Mouse (Mus musculus) neural tube, embryonic 11.5 days (tissue): Measurements from ENCODE around the gene Dusp28. TPM values are rescaled to one million over a fixed set of nuclear protein-coding genes. Genes with fewer than 3 reads are reported as not detected.

Experiments used
- ATAC-seq: fragments of 200-750 bp; cut with Nextera tagmentation; 2 replicates; pipeline ENCODE4 v1.8.0; 2017; ENCODE audit warnings: moderate number of reproducible peaks, mild to moderate bottlenecking, moderate TSS enrichment, moderate library complexity; ENCODE audit not compliant: insufficient read depth, low FRiP score, low TSS enrichment
- DNase-seq: peaks from one replicate; pipeline ENCODE4 v3.0.0-alpha.2; 2015; ENCODE audit warnings: low spot score
- H3K27ac ChIP-seq: fragments of 300-500 bp; sonication (generic); 2 replicates; pipeline ENCODE4 v1.5.1; 2014; ENCODE audit warnings: low read depth, mild to moderate bottlenecking, low read length
- H3K27me3 ChIP-seq: fragments of 300-500 bp; sonication (generic); 2 replicates; pipeline ENCODE4 v1.6.1; 2014; ENCODE audit warnings: mild to moderate bottlenecking, low read length, mixed read lengths; ENCODE audit not compliant: control insufficient read depth, insufficient read depth
- H3K36me3 ChIP-seq: fragments of 300-500 bp; sonication (generic); 2 replicates; pipeline ENCODE4 v1.6.1; 2014; ENCODE audit warnings: mild to moderate bottlenecking, low read length, moderate library complexity, mixed read lengths; ENCODE audit not compliant: control insufficient read depth, insufficient read depth
- H3K4me1 ChIP-seq: fragments of 300-500 bp; sonication (generic); 2 replicates; pipeline ENCODE4 v1.6.1; 2014; ENCODE audit warnings: low read length, mixed read lengths; ENCODE audit not compliant: control insufficient read depth, insufficient read depth
- H3K4me2 ChIP-seq: fragments of 300-500 bp; sonication (generic); 2 replicates; pipeline ENCODE4 v1.6.1; 2014; ENCODE audit warnings: low read depth, mild to moderate bottlenecking, moderate library complexity
- H3K4me3 ChIP-seq: fragments of 300-500 bp; sonication (generic); 2 replicates; pipeline ENCODE4 v1.5.1; 2014; ENCODE audit warnings: low read depth, low read length
- H3K9ac ChIP-seq: fragments of 300-500 bp; sonication (generic); 2 replicates; pipeline ENCODE4 v1.6.1; 2014; ENCODE audit warnings: mild to moderate bottlenecking, low read length
- H3K9me3 ChIP-seq: fragments of 300-500 bp; sonication (generic); 2 replicates; pipeline ENCODE4 v1.6.1; 2016; ENCODE audit warnings: low read length; ENCODE audit not compliant: control insufficient read depth
- WGBS: fragments of 180-500 bp; shearing (Covaris S2); extraction: QIAGEN DNeasy Blood & Tissue Kit; methylation state at CpG from one replicate; pipeline ENCODE4 v1.1.7; 2014; 5-methylcytosine and 5-hydroxymethylcytosine counted together
- polyA plus RNA-seq: library from polyadenylated mRNA; unstranded; fragments of >200 nt; fragmentation: Nextera tagmentation; extraction: Ambion mirVana; gene quantifications from 2 replicates; pipeline ENCODE4 v1.2.1, GENCODE M21; 2014

Dusp28 gene
- polyA plus RNA-seq, 1 experiment from 2014 or later, result 8.6 TPM

DNA sequence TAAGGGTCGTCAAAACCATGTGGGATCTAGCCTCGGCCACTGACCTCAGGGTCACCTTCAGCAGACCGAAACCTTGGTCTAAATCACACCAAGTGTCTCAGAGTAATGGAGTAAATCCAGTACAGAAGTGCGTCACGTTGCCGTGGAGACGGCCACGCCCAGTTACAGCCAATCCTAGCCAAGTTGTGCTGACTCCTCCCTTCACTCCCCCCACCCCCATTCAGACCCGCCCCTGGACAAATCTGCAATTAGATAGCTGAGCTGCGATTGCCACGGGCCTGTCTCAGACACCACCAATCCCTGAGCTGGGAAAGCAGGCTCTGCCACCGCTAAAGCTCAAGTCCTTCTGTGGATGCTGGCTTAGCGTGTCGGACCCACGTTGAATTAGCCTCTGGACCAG lies 4.0 kb upstream of the Dusp28 start, which contains the start of gene Ankmy1:
Gene Ankmy1 (minus strand): TSS at position 121 of the 400 bp plus-strand sequence.
- peaks cover 8% of the 10 kb centered on the region; the same call in 1 of the 2 replicates for H3K4me1 ChIP-seq
- no peaks in the 10 kb centered on the region for H3K27me3 ChIP-seq
- ATAC-seq (peak; percentile 51; the same call in 1 of the 2 replicates), DNase-seq (peak; percentile 80)
- 2% methylated on average over 15 of the region's 15 CpGs for whole genome bisulfite sequencing
- H3K4me3 ChIP-seq, result peak within 1 kb of the TSS; percentile 10; the same call in 1 of the 2 replicates
- H3K36me3 ChIP-seq, result no peaks in the 10 kb centered on the region
- H3K9ac ChIP-seq, result no peak within 1 kb of the TSS
- H3K27ac ChIP-seq, result no peak within 1 kb of the TSS
- no peaks in the 10 kb centered on the region for H3K9me3 ChIP-seq
- H3K4me2 ChIP-seq, result peak within 1 kb of the TSS; percentile 45

DNA sequence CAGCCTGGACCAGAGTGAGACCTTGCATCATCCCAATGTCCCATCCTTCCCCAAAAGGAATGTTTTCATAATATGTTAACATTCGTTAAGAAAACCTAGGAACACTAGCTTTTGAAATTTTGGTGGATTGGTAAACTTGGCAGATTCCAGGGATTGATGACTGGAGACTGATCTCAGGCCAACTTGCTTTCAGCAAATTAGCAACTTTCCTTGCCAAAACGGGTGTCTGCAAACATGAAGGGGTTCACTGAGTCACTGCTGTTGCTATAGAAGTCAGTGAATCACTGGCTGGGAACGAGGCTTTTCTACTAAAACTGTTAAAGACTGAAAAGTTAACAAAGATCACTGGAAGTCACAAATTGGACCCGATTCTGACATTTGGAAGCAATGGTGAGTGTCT lies 3.2 kb upstream of the Dusp28 start:
- H3K4me2 ChIP-seq, result no peak overlapping the region
- H3K4me3 ChIP-seq, result no peak overlapping the region
- H3K9me3 ChIP-seq, result no peaks in the 10 kb centered on the region
- no peaks in the 10 kb centered on the region for H3K36me3 ChIP-seq
- DNase-seq (no peak), ATAC-seq (no peak)
- WGBS, result 76% methylated on average over 4 of the region's 4 CpGs
- H3K4me1 ChIP-seq, result peaks cover 10% of the 10 kb centered on the region; the same call in 1 of the 2 replicates
- no peaks in the 10 kb centered on the region for H3K27me3 ChIP-seq
- H3K27ac ChIP-seq, result no peak overlapping the region
- H3K9ac ChIP-seq, result no peak overlapping the region

DNA sequence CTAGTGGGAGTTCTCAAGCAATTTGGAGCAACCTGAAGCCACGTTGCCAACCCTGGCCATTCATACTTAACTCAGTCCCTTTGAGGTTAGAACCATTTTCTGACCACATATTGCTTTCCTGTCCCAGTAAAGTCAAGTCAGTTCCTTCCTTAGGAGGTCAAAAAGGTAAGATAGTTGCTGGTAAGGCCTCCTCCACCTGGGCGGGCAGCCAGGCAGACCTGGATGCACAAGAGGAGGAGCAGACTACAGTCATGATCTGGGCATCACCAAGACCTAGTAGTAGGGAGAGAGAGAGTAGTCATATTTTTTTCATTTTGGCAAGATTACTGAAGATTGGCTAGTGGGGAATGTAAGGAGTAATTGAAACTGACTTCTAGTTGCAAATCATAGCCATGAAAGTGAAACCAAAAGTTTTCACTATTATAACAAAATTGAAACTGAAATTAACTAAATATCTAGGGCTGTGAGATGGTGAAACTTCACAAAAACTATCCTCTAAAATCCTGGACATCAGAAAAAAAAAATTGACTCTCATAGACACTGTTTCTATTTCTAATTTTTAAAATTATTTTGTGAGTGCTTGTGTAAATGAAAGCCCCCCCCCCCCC lies 974 bp upstream of the Dusp28 start:
- peaks cover 16% of the 10 kb centered on the region for H3K4me1 ChIP-seq
- no peak for ATAC-seq

DNA sequence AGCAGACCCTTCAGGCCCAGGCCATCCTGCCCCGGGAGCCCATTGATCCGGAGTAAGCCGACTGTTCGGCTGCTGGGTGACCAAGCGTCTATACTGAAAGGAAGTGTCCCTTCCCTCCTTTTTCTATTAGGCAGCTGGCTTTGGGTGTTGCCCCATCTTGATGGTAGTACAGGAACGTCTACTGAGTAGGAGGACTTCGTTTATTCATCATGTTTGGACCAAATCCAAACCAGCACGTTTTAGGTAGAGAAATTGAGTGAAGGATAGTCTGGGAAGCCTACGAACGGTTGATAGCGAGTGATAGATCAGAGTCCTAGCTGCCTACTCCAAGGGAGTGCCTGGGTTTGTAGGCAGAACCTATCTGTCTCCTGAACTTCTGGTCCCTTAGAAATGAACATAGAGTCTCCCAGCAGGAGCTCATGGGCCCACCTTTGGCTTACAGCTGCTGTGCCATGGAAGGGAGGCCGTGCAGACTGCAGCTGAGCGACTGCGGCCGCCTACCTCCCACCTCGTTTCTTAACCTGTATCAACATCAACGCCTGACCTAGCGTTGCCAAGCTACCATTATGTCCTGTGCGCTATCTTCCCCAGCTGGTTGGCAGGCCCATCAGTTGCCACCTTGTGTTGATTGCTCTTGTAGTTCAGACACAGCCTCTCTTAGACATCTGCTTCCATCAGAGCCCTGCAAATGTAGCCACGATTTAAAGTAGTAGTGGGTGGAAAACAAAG lies 1.0 kb downstream of the Dusp28 start:
- H3K4me3 ChIP-seq, result peak overlapping the region; percentile 78
- no peaks in the 10 kb centered on the region for H3K9me3 ChIP-seq
- H3K27me3 ChIP-seq, result no peaks in the 10 kb centered on the region
- DNase-seq, result no peak
- H3K4me1 ChIP-seq, result peaks cover 31% of the 10 kb centered on the region
- peak overlapping the region; percentile 60 for H3K9ac ChIP-seq
- WGBS, result 46% methylated on average over 20 of the region's 20 CpGs
- no peak for ATAC-seq
- H3K27ac ChIP-seq, result no peak overlapping the region
- H3K4me2 ChIP-seq, result peak overlapping the region; percentile 68
- H3K36me3 ChIP-seq, result no peaks in the 10 kb centered on the region

More for the DNA sequence above, 974 bp upstream of the Dusp28 start:
- DNase-seq, result no peak
- H3K27ac ChIP-seq, result no peak overlapping the region
- no peaks in the 10 kb centered on the region for H3K27me3 ChIP-seq
- H3K36me3 ChIP-seq, result no peaks in the 10 kb centered on the region
- H3K4me2 ChIP-seq, result no peak overlapping the region
- H3K9ac ChIP-seq, result no peak overlapping the region
- WGBS, result 83% methylated on average over 2 of the region's 2 CpGs
- H3K4me3 ChIP-seq, result no peak overlapping the region
- no peaks in the 10 kb centered on the region for H3K9me3 ChIP-seq

DNA sequence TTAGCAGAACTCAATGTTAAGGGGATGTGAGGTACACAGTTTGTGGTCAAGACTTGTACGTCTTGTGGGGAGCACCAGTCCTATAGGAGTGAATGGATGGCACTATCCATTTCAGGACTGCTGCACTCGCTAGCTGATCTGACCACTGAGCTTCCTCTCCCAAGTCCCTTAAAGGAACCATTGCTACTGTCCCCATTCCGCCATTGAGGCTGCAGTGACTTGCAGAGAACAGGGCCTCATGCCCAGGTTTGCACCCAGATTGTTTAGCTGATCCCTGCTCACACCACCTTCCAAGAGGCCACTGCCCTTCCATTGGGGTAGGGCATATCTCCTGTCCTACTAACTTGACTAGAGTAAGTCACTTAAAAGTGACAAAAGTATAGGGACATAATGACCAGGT lies 1.9 kb downstream of the Dusp28 start:
- Histone ChIP-seq H3K9me3 (no peaks in the 10 kb centered on the region), H3K27ac (no peak overlapping the region), H3K4me2 (no peak overlapping the region), H3K36me3 (no peaks in the 10 kb centered on the region), H3K4me3 (no peak overlapping the region), H3K9ac (no peak overlapping the region), H3K27me3 (no peaks in the 10 kb centered on the region), H3K4me1 (peaks cover 30% of the 10 kb centered on the region)
- 92% methylated on average over 3 of the region's 3 CpGs for WGBS
- ATAC-seq (no peak), DNase-seq (no peak)

DNA sequence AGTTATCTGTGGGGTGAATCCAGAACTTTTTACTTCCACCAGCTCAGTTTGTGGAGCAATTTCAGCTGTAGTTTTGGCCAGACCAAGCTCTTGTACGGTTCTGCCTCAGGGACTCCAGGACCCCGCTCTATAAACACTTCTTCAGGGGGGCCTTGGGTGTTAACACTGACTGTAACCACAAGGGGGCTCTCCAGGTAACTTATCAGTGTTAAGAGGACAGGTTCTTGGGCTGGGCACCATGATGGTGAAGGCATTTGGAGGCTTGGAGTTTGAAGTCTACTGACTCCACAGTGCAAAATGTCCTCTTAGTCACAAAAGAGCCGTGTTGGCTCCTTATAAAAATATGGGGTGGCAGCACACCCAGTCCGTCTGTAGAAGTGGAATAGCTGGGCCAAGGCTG lies 2.3 kb downstream of the Dusp28 start:
- no peak for ATAC-seq
- peak; percentile 35 for DNase-seq
- H3K36me3 ChIP-seq, result no peaks in the 10 kb centered on the region
- no peak overlapping the region for H3K9ac ChIP-seq
- H3K4me1 ChIP-seq, result peaks cover 30% of the 10 kb centered on the region
- no peak overlapping the region for H3K4me3 ChIP-seq
- no peak overlapping the region for H3K4me2 ChIP-seq
- no peaks in the 10 kb centered on the region for H3K9me3 ChIP-seq
- no peak overlapping the region for H3K27ac ChIP-seq
- no peaks in the 10 kb centered on the region for H3K27me3 ChIP-seq
- 79% methylated on average over 4 of the region's 4 CpGs for WGBS

DNA sequence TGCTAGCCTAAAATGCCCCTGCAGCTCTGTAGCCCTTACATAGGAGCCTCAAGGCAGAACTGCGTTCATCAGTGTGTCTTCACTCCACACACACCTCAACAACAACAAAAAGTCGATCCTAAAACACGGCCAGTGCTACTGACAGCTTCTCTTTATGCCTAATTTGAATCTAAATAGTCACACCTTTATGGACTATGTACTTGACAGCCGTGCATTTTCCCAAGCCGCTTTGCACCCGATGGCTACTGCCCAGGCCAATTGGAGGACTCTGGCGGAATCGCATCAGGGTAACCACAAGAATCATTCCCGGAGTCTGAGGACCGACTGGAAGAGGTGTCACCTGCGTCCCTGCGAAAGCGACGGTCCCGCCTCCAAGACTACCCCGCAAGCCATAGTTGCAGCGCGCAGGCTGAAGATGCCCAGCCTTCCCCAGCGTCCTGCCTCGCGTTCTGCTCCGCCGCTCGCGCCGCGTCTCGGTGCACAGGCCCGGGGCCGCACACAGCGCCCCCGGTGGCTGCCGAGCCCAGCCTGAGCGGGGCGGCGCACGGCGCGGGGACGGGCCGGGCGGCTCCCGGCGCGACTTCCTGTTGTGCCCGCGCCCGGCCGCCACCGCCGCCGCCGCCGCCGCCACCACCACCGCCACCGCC lies 3.6 kb downstream of the Dusp28 start, which contains the start of gene Rnpepl1:
Gene Rnpepl1 (plus strand): TSS at position 545 of the 647 bp plus-strand sequence.
- ATAC-seq, result peak; percentile 71
- no peaks in the 10 kb centered on the region for H3K27me3 ChIP-seq
- WGBS, result under 1% methylated on average over 42 of the region's 57 CpGs
- H3K4me1 ChIP-seq, result peaks cover 30% of the 10 kb centered on the region
- peak within 1 kb of the TSS; percentile 94 for H3K4me2 ChIP-seq
- H3K4me3 ChIP-seq, result peak within 1 kb of the TSS; percentile 68
- peak within 1 kb of the TSS; percentile 87 for H3K27ac ChIP-seq
- H3K36me3 ChIP-seq, result 0 out of 2 replicates have a peak, but pooled peaks cover 2% of the 10 kb centered on the region
- peak within 1 kb of the TSS; percentile 87 for H3K9ac ChIP-seq
- peak; percentile 86 for DNase-seq
- no peaks in the 10 kb centered on the region for H3K9me3 ChIP-seq

DNA sequence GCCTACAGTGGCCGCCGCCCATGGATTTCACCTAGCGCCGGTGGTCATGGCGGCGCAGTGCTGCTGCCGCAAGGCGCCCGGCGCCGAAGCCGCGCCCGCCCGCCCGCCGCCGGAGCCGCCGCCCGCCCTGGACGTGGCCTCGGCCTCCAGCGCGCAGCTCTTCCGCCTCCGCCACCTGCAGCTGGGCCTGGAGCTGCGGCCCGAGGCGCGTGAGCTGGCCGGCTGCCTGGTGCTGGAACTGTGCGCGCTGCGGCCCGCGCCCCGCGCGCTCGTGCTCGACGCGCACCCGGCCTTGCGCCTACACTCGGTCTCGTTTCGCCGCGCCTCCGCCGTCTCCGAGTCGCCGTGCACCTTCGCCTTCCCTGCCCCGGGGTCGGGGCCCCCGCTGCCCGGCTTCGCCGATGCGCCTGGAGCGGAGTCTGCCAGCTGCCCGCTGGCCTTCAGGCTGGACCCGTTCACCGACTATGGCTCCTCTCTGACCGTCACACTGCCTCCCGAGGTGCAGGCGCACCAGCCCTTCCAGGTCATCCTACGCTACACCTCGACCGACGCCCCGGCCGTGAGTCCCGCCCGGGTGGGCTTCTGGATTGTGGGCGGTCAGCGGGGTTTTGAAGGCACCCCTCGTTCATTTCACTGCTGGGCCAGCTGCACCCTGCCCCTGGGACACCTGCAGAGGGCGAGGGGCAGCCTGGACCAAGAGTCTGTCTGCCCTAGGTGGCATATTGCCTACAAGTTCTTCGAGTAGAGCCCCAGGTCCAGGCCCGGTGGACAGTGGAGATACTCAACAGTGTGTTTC lies 4.3 kb downstream of the Dusp28 start:
- H3K9me3 ChIP-seq, result no peaks in the 10 kb centered on the region
- H3K4me3 ChIP-seq, result peak overlapping the region; percentile 68
- peaks cover 30% of the 10 kb centered on the region for H3K4me1 ChIP-seq
- no peaks in the 10 kb centered on the region for H3K27me3 ChIP-seq
- DNase-seq (peak; percentile 65), ATAC-seq (peak; percentile 8; the same call in 1 of the 2 replicates)
- H3K27ac ChIP-seq, result peak overlapping the region; percentile 87
- WGBS, result 1% methylated on average over 61 of the region's 85 CpGs
- H3K9ac ChIP-seq, result peak overlapping the region; percentile 87
- peak overlapping the region; percentile 94 for H3K4me2 ChIP-seq
- peaks cover 6% of the 10 kb centered on the region for H3K36me3 ChIP-seq
